Mouse (Mus musculus): Measurements from ENCODE around the gene 4933427I04Rik.

4933427I04Rik gene

GRCm38 (mm10) chr4:123859379-123859778 is at the start of gene 4933427I04Rik:
TSS of gene 4933427I04Rik (plus strand) at chr4:123859679.
- CTCF ChIA-PET = no interaction called here

DNA sequence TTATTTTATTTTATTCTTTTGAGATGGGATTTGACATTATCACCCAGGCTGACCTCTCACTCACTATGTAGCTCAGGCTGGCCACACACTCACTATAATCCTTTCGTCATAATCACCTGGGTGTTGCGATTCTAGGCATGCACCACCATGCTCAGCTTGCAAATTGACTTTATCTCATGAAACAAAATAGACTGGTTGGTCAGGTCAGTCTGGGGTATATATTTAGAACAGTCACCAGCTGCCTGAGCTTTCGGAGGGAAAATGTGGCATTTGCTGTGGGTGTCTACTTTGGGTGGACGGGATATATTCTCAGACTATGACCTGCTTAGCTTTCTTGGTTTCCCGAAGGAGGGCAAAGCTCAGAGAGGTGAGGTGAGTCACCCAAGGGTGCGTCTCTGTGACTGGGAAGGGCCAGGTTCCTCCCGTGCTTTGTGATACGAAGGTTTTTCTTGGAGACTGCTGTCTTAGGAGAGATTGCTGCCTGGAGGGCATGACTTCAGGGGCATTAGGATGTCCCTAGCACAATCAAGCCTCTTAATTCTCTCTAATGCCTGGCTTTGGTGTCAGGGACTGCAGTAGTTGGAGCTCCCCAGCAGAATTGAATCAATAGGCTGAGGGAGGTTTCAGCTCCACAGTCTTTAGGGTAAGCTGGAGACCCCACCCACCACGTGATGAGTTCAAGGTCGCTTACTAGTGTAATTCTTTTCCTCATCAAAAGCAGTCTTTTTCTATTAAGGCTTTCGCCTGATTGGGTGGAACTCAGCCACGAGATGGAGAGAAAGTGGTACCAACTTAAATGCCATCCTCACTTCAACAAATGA is 48.8 kb upstream of the 4933427I04Rik start:
- CTCF ChIA-PET = no interaction called here

DNA sequence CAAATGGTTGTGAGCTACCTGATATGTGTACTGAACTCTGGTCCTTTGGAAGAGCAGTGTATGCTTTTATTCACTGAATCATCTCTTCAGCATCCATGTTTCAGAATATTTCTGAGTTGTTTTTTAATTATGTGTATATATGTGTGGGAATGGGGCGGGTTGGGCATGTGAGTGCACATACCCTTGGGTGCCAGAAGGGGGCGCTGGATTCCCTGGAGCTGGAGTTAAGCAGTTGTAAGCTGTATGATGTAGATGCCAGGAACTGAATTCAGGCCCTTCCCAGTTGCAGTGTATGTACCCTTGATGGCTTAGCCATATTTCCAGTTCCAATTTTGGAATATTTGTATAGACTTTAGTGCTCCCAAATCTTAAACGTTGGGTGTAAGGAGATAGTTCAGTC is 47.0 kb upstream of the 4933427I04Rik start:
- CTCF ChIA-PET = no interaction called here

GRCm38 (mm10) chr4:123814030-123814501 is 45.4 kb upstream of the 4933427I04Rik start:
- CTCF ChIA-PET = no interaction called here

GRCm38 (mm10) chr4:123819093-123819610 is 40.3 kb upstream of the 4933427I04Rik start:
- CTCF ChIA-PET = interaction anchor here (0.6 kb wide), 1 partner anchor 376 kb away, joined by 5 read pairs; no protein-coding TSS in a partner anchor

DNA sequence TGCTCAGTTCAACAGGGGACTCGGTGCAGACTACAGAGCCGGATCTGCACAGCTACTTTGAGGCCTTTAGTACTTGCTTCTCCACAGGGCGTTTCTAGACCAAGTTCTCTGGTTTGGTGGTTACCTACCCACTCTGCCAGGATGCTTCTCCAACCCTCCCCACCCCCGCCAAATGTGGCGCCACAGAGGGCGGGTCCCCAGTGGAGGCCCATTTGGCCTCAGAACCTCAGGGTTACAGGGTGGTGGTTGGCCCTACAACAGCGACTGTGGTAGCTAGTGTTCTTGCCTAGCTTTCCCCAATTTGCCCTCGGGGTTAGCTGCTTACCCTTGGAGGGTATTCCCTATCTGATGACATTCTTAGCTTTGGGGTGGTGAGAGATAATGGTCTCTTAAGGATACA is 17.4 kb upstream of the 4933427I04Rik start:
- CTCF ChIA-PET = no interaction called here

- CTCF ChIA-PET = no interaction called here
Measured at GRCm38 (mm10) chr4:123856888-123857287, 2.6 kb upstream of the 4933427I04Rik start.

- CTCF ChIA-PET = no interaction called here
Measured at GRCm38 (mm10) chr4:123858090-123858489, 1.4 kb upstream of the 4933427I04Rik start.

DNA sequence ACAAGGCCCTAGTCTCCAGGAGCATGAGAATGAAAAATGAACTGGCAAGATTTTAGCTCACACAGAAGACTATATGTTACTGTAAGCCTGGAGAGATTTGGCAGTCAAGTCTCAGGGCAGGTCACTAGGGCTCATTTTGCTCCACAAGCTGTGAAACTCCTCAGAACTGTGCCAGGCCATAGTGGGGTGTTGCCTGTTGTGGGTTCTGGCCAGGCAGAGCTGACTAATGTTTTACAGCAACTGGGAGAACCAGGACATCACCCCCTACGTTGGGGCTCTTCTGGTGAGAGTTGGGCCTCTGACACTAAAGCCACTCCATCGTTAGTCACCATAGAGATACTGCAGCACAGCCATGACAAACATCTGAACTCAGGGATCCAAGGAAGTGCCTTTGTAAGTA is 324 bp downstream of the 4933427I04Rik start:
- CTCF ChIA-PET = no interaction called here

DNA sequence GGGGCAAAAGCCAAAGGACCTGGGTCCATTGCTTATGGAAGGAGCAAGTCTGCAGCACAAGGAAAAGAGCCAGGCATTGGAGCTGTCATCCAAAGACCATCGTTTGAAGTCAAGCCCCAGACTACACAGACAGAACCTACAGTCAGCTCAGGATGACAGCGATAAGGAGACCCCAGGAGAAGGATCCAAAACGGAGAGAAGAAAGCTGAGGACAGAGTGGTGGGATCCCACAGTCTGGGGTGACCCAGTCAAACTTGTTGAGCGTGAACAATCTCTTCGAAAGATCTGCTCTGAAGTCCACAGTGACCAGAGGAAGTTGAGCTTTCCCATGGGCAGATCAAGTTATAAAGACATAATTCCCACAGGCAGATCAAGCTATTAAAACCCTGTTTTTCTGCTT is 1.1 kb downstream of the 4933427I04Rik start:
- CTCF ChIA-PET = no interaction called here

DNA sequence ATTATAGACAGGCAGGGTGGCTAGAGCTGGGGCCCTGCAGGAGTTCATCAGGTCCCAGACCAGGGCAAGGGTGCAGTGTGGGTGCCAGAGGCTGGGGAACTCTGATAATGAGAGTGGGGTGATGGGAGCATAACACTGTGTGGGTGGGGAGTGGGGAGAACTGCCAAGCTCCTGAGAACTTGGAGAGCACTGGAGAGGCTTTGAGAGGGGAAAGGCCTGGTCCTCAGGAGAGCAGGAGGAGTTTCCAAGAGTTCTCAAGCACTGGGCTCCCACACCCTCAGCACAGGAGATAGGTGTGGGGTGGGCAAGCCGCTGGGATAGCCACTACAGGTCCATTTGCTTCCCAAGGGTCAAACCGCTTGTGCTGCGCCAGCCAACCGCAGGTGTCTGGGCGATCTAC is 34.2 kb downstream of the 4933427I04Rik start:
- CTCF ChIA-PET = no interaction called here

- CTCF ChIA-PET = no interaction called here
Measured at GRCm38 (mm10) chr4:123894295-123894694, 34.8 kb downstream of the 4933427I04Rik start.

DNA sequence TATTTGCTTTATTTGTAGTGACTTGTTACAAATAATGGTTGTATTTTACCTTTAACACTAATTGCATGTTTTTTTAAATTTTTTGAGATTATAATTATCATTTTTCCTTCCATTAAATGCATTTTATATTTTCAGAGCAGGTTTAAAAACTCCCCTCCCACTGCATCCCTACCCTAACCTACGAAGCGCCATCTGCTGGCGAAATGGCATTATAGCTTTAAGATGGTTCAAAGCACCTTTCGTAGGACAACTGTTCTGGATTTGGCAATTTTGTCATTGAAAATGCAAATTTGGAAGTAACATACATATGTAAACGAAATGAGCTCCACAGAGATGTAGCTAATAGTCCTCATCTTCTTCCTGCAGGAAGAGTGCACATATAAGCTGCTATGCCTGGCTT is 39.2 kb downstream of the 4933427I04Rik start:
- CTCF ChIA-PET = interaction anchor here (0.6 kb wide), 1 partner anchor 785 kb away, joined by 3 read pairs; no protein-coding TSS in a partner anchor

DNA sequence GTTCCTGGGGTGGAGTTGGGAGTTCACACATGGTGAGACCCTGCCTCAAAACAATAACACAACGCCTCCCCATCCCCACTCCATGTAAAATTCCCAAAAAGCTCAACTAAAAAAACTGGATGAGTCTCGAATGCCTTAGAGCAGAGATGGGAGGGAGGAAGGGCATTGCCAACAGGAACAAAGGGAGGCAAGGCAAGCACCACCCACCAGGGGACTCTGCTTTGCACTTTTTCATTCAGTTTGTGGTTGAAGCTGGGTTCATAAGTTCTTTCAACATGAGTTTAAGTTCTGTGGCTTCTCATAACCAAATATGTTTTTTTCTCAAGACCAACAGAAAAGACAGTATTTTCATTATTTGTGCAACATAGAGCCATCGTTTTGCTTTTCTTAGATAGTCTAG is 44.0 kb downstream of the 4933427I04Rik start:
- CTCF ChIA-PET = no interaction called here

- CTCF ChIA-PET = interaction anchor here (0.7 kb wide), 1 partner anchor 160 kb away, joined by 8 read pairs; no protein-coding TSS in a partner anchor
Measured at GRCm38 (mm10) chr4:123904333-123905125, 45.0 kb downstream of the 4933427I04Rik start, which contains the start of gene Mycbp. TSS of gene Mycbp (plus strand) at chr4:123904832.

GRCm38 (mm10) chr4:123905126-123905668 is 45.7 kb downstream of the 4933427I04Rik start:
- CTCF ChIA-PET = interaction anchor here (0.6 to 0.7 kb wide), 2 partner anchors 161 to 775 kb away, joined by 6 to 8 read pairs; no protein-coding TSS in a partner anchor

DNA sequence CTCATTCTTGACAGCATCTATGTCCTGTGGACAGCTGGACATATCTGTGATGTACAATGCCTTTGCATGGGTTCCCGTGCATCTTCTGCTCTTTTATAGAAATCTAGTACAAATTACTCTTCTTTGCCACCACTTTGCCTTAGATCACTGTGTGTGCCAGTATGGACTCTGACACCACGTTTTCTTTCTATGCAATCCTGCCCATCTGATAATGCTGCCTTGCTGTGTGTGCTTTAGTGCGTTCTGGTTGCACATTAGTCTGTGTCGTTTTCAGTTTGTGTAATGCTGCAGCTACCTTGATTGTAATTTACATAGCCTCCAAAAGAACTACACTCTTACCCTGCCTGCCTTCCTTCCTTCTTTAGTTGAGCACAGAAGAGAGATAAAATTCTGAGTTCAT is 52.0 kb downstream of the 4933427I04Rik start:
- CTCF ChIA-PET = no interaction called here

DNA sequence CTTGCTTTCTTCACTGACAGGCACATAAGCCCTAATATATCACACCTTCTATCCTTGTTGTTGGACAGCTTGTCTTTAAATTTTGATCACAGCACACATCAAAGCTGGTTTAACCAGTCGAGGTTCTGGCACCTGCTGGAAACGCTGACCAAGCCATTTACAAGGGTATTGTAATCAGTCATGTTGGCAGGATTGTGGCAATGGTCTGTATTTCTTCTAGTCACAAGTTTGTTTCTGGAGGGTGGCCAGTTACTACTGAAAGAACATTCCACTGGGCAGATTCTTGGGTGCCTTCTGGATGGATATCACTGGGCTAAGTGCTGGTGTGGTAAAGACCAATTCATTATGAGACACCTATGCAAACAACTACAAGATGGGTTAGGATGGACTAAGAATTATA is 53.0 kb downstream of the 4933427I04Rik start:
- CTCF ChIA-PET = no interaction called here

All from spleen, embryonic (tissue).